Mouse (Mus musculus) intestine, postnatal 0 days (tissue): ENCODE data around the gene Syt9. TPM values are rescaled to one million over a fixed set of nuclear protein-coding genes. Genes with fewer than 3 reads are reported as not detected.
"Not testable (repeated sequence)": the region's sequence is repeated elsewhere in the genome, so short reads cannot be mapped to it uniquely, and the experiment has no call there.

Source experiments
- ATAC-seq: fragments of 200-750 bp; cut with Nextera tagmentation; 2 replicates; pipeline ENCODE4 v1.8.0; 2017; ENCODE audit warnings: mild to moderate bottlenecking, moderate TSS enrichment, moderate library complexity
- H3K27ac ChIP-seq: fragments of 300-500 bp; sonication (generic); 2 replicates; pipeline ENCODE4 v1.5.1; 2014; ENCODE audit warnings: mild to moderate bottlenecking, low read depth, low read length, moderate library complexity
- H3K27me3 ChIP-seq: fragments of 300-500 bp; sonication (generic); replicated peaks from 2 replicates; pipeline ENCODE4 v1.6.1; 2014; ENCODE audit warnings: low read length, mixed read lengths; ENCODE audit not compliant: control insufficient read depth, insufficient read depth
- H3K36me3 ChIP-seq: fragments of 300-500 bp; sonication (generic); 2 replicates; pipeline ENCODE4 v1.6.1; 2014; ENCODE audit warnings: mild to moderate bottlenecking, moderate library complexity; ENCODE audit not compliant: control insufficient read depth, insufficient read depth
- H3K4me1 ChIP-seq: fragments of 300-500 bp; sonication (generic); replicated peaks from 2 replicates; pipeline ENCODE4 v1.6.1; 2014; ENCODE audit warnings: antibody characterized with exemption, low read length, mixed read lengths; ENCODE audit not compliant: control insufficient read depth, insufficient read depth
- H3K4me2 ChIP-seq: fragments of 300-500 bp; sonication (generic); replicated peaks from 2 replicates; pipeline ENCODE4 v1.6.1; 2014; ENCODE audit warnings: low read depth, mild to moderate bottlenecking, moderate library complexity
- H3K4me3 ChIP-seq: fragments of 300-500 bp; sonication (generic); 2 replicates; pipeline ENCODE4 v1.5.1; 2014; ENCODE audit warnings: low read depth, low read length
- H3K9ac ChIP-seq: fragments of 300-500 bp; sonication (generic); 2 replicates; pipeline ENCODE4 v1.6.1; 2014; ENCODE audit warnings: mild to moderate bottlenecking, low read depth, low read length
- H3K9me3 ChIP-seq: fragments of 300-500 bp; sonication (generic); 2 replicates; pipeline ENCODE4 v1.6.1; 2016; ENCODE audit warnings: mixed run types; ENCODE audit not compliant: control insufficient read depth
- CTCF ChIP-seq: sonication (generic); IDR thresholded peaks from 2 replicates; pipeline ENCODE4 v1.5.1; 2016; ENCODE audit warnings: low read depth, mild to moderate bottlenecking, control low read depth, antibody characterized with exemption, moderate library complexity
- WGBS: fragments of 180-500 bp; shearing (Covaris S2); extraction: QIAGEN DNeasy Blood & Tissue Kit; methylation state at CpG from one replicate; pipeline ENCODE4 v1.1.7; 2014; 5-methylcytosine and 5-hydroxymethylcytosine counted together
- polyA plus RNA-seq: library from polyadenylated mRNA; unstranded; fragments of >200 nt; fragmentation: Nextera tagmentation; extraction: Ambion mirVana; gene quantifications from 2 replicates; pipeline ENCODE4 v1.2.1, GENCODE M21; 2015

The Syt9 gene
- polyA plus RNA-seq, 1 experiment from 2014 or later: 1.9 TPM

DNA sequence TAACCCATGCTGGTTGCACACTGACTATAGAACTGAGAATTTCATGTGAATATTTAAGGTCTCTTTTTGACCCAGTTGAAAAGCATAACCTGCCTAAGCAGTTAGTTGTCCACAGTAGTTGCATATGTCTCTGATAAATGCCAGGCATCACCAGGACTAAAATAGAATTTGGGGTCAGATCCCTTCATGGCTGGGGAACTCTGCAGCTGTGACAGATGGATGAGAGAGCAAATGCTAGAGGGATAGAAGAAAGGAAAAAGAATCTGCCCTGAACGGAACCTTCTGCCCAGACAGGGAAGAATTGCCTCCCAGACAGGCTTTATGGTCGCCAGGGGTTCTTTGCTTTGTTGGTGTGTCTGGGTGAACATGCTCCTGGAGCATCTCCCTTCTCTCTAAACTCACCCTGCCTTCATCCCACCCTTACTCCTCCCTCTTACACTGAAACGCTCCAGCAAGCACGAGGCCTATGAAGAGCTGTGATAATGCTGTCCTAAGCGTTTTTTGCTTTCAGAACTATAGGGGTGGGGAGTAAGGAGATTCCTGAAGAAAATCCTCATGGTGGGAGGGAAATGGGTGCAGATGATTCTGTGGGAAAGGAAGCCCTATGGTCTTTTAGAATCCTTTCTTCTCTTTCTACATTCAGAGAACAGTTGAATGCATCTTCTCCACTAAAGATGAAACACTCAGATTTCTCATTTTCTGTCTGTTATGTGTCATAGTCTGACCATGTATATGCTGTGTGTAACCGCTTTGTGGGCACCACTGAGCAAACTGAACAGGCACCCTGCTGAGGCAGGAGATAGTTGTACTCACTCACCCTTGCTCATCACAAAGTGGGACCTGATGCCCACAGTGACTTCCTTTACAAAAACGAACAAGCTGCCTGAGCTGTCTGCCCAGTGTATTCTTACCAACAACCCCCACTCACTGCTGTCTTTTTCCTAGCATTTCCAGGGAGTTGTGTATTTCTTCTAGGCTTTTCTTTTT is 108.7 kb downstream of the Syt9 start:
- TF ChIP-seq CTCF: no peak
- no peak overlapping the region for H3K4me2 ChIP-seq
- H3K4me1 ChIP-seq: no peaks in the 10 kb centered on the region
- H3K27ac ChIP-seq: no peak overlapping the region
- H3K36me3 ChIP-seq: no peaks in the 10 kb centered on the region
- ATAC-seq: no peak
- no peaks in the 10 kb centered on the region for H3K27me3 ChIP-seq
- no peaks in the 10 kb centered on the region for H3K9me3 ChIP-seq
- H3K4me3 ChIP-seq: no peak overlapping the region
- 57% methylated on average over 7 of the region's 7 CpGs for WGBS
- no peak overlapping the region for H3K9ac ChIP-seq

DNA sequence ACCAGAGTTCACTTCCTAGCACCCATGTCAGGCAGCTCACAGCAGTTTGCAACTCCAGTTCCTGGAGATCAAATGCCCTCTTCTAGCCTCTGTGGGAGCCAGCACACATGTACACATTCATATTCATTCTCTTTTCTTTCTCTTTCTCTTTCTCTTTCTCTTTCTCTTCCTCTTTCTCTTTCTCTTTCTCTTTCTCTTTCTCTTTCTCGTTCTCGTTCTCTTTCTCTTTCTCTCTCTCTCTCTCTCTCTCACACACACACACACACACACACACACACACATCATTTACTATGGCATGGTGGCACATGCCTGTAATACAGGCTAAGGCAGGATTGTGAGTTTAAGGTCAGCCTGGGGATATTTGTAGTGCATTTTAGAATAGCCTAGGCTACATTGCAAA is 115.2 kb downstream of the Syt9 start:
- H3K27ac ChIP-seq, H3K4me1 ChIP-seq, H3K9me3 ChIP-seq, ATAC-seq, H3K36me3 ChIP-seq, H3K4me2 ChIP-seq, H3K4me3 ChIP-seq, H3K9ac ChIP-seq, H3K27me3 ChIP-seq: not testable (repeated sequence)
- WGBS: 77% methylated on average over 2 of the region's 2 CpGs

DNA sequence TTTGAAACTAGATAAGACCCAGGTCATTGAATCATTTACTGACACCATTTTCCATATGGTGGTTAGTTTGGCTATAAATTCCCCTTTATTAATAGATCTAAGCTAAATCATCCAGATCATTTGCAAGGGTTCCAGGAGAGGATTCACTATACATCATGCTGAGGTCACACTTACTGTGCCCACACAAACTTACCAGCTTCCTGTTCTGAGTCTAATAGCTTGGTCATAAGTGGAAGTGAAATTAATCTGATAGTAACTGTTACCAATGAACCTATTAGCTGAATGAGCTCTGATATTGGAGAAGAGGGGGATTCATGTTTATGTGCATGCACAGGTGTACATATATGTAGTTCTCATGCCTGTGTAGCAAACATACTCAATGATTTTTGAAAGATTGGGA is 124.9 kb downstream of the Syt9 start:
- Histone ChIP-seq H3K4me2 (no peak overlapping the region), H3K9ac (no peak overlapping the region), H3K36me3 (no peaks in the 10 kb centered on the region), H3K27me3 (no peaks in the 10 kb centered on the region), H3K4me3 (no peak overlapping the region), H3K9me3 (no peaks in the 10 kb centered on the region), H3K27ac (no peak overlapping the region), H3K4me1 (no peaks in the 10 kb centered on the region)
- TF ChIP-seq CTCF: no peak
- no peak for ATAC-seq

DNA sequence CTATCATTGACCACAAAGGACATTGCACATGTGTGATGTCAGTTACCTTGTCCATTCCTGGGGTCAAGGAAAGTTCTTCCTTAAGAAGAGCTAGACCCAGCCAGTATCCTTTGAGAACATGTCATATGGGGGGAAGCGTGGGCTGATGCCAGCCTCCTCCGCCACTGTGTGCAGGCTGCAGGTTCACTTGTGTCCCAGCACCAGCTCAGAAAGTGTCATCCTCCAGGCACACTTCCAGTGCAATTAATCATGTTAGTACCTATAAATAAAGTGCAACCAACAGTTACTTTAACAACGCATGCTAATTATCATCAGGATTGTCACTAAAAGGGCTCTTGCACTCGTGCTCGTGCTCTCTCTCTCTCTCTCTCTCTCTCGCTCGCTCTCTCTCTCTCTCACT is 126.4 kb downstream of the Syt9 start:
- Histone ChIP-seq H3K4me3 (no peak overlapping the region), H3K9ac (no peak overlapping the region), H3K36me3 (no peaks in the 10 kb centered on the region), H3K9me3 (no peaks in the 10 kb centered on the region), H3K4me1 (no peaks in the 10 kb centered on the region), H3K27me3 (no peaks in the 10 kb centered on the region), H3K4me2 (no peak overlapping the region), H3K27ac (no peak overlapping the region)
- ATAC-seq: no peak
- TF ChIP-seq CTCF: no peak
- WGBS: 81% methylated on average over 7 of the region's 7 CpGs

DNA sequence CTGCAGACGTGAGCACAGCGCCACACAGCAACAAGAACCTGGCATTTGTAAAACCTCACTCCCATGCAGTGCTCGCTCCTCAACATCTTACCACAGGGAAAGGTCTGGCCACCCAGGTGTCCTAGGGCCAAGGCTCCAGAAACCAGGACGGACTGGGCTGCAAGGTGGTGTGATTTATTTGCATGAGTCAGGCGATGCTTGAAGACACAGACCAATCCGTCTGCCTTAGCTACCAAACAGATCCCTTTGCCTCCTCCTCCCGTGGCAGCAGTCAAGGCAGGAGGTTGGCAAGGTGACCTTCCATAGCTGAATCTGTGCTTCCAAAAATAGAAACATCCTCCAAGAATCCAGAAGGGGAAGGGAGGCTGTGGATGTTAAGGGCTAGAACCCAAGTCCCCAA is 130.1 kb downstream of the Syt9 start:
- no peak overlapping the region for H3K27ac ChIP-seq
- no peak overlapping the region for H3K9ac ChIP-seq
- WGBS: 65% methylated on average over 7 of the region's 7 CpGs
- H3K4me1 ChIP-seq: no peaks in the 10 kb centered on the region
- no peak for TF ChIP-seq CTCF
- no peaks in the 10 kb centered on the region for H3K36me3 ChIP-seq
- no peak overlapping the region for H3K4me3 ChIP-seq
- H3K4me2 ChIP-seq: no peak overlapping the region
- no peaks in the 10 kb centered on the region for H3K27me3 ChIP-seq
- H3K9me3 ChIP-seq: no peaks in the 10 kb centered on the region
- no peak for ATAC-seq

DNA sequence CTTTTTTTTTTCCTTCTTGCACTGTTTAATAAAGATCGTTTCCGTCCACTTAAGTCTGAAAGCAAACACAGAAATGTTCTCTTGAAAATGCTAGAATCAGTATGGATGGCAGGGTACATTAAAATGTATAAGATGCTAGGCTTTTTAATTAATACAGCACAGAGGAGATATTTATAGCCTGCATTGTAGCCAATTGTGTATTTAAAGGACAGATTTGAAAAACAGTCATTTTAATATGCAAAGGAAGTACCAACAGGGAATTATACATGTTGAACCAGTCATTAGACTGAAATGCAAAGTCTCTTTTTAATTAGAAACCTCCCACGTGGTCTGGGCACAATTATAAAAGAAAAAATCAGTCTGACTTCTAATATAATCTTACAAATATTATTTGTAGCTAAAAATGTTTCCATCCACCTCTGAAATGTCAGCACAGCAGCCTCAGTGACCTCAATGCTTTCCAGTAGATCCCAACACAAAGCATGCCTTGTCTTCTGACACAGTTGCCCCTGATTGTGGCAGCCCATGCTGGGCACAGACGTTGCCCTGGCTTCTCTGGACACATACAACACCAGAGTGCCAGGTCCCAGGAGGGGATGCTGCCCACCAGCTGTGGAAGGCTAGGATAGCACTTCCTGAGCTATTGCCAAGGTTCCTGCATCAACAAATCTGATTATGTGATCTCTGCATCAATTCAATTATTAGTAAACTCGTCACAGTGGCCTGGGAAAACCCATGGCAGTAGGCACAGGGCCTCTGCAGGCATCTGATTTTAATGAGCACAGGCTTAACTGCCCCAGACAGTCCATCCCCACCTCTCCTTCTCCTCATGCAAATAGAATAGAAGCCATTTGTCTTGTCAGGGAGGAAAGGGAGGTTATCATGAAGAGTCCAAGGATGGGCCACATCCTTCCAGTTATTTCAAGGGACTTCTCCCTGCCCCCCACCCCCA is 134.5 kb downstream of the Syt9 start:
- H3K36me3 ChIP-seq: no peaks in the 10 kb centered on the region
- no peak overlapping the region for H3K4me3 ChIP-seq
- ATAC-seq: no peak
- no peak overlapping the region for H3K27ac ChIP-seq
- H3K4me1 ChIP-seq: no peaks in the 10 kb centered on the region
- no peak for TF ChIP-seq CTCF
- H3K27me3 ChIP-seq: no peaks in the 10 kb centered on the region
- H3K9ac ChIP-seq: no peak overlapping the region
- no peaks in the 10 kb centered on the region for H3K9me3 ChIP-seq
- H3K4me2 ChIP-seq: no peak overlapping the region
- WGBS: 62% methylated on average over 5 of the region's 5 CpGs
